ENCODE assay signal across 9 mouse cellular contexts in genomic region chr11:46276778-46277177, GRCm38 (mm10). TPM values are rescaled to one million over a fixed set of nuclear protein-coding genes. Genes with fewer than 3 reads are reported as not detected.
DNase-seq lines count a peak whose midpoint lies in the region; ATAC-seq lines count a peak whose summit lies in the region.
"Had no signal": no experiment of that assay in that cellular context is flagged by ENCODE, and none has a peak within 500 bp of the region (broad histone marks: within the 10 kb centered on the region; RNA-seq: fewer than 3 reads in every experiment).

No protein-coding gene starts in this region.

- H3K27me3 ChIP-seq in hindbrain, embryonic 14.5 days (ENCODE audit: control insufficient read depth, insufficient read depth, low read length) = no peaks in the 10 kb centered on the region
- no peaks in the 10 kb centered on the region for H3K27me3 ChIP-seq in hindbrain, embryonic 13.5 days
- H3K27me3 ChIP-seq: megakaryocyte, embryonic 14.5 days had no signal

- H3K27ac ChIP-seq in hindbrain, embryonic 14.5 days = no peak overlapping the region
- no peak overlapping the region for H3K27ac ChIP-seq in hindbrain, embryonic 13.5 days

- no peak for DNase-seq in hindbrain, embryonic 14.5 days (ENCODE audit: low spot score)
- DNase-seq in CD8-positive naive resting alpha-beta T cell, adult 2 months (ENCODE audit: low read depth in 2 of 2, low spot score in 2 of 2) = peak; percentile 21 to 51
- DNase-seq in adipocyte (ENCODE audit: low spot score) = peak; percentile 14
- peak; percentile 56 for DNase-seq in heart, postnatal 4 days
- no peak for DNase-seq in frontal cortex, postnatal 10 days (ENCODE audit: low spot score in 2 of 2)

- ATAC-seq in hindbrain, embryonic 14.5 days (ENCODE audit: low FRiP score) = 0 out of 2 replicates have a peak, but pooled peaks have one; percentile 3
- no peak for ATAC-seq in hindbrain, embryonic 13.5 days (ENCODE audit: low FRiP score)
- ATAC-seq in monocyte, adult 5-6 weeks (replicated peaks; ENCODE audit: insufficient number of reproducible peaks, low FRiP score, low TSS enrichment, poor library complexity, severe bottlenecking) = 0 out of 2 replicates have a peak, but pooled peaks have one; percentile 19
- ATAC-seq in erythroid progenitor cell, adult 5-6 weeks (replicated peaks; ENCODE audit: low FRiP score, poor library complexity, severe bottlenecking) = no peak

- H3K9me3 ChIP-seq in hindbrain, embryonic 14.5 days (ENCODE audit: control insufficient read depth, low read length) = no peaks in the 10 kb centered on the region
- H3K9me3 ChIP-seq in hindbrain, embryonic 13.5 days = no peaks in the 10 kb centered on the region
- H3K9me3 ChIP-seq: megakaryocyte, embryonic 14.5 days had no signal

- H3K4me2 ChIP-seq in hindbrain, embryonic 14.5 days (replicated peaks) = no peak overlapping the region
- no peak overlapping the region for H3K4me2 ChIP-seq in hindbrain, embryonic 13.5 days

- 49% methylated on average over 5 of the region's 5 CpGs for WGBS in hindbrain, embryonic 14.5 days
- 51% methylated on average over 5 of the region's 5 CpGs for WGBS in hindbrain, embryonic 13.5 days

- H3K4me3 ChIP-seq in hindbrain, embryonic 14.5 days (replicated peaks; ENCODE audit: low read length) = no peak overlapping the region
- H3K4me3 ChIP-seq in hindbrain, embryonic 13.5 days = no peak overlapping the region
- H3K4me3 ChIP-seq: megakaryocyte, embryonic 14.5 days had no signal

- no peak overlapping the region for H3K9ac ChIP-seq in hindbrain, embryonic 14.5 days
- no peak overlapping the region for H3K9ac ChIP-seq in hindbrain, embryonic 13.5 days

- no peaks in the 10 kb centered on the region for H3K4me1 ChIP-seq in hindbrain, embryonic 14.5 days (replicated peaks; ENCODE audit: control insufficient read depth, insufficient read depth, low read length)
- H3K4me1 ChIP-seq in hindbrain, embryonic 13.5 days (replicated peaks) = no peaks in the 10 kb centered on the region

- H3K36me3 ChIP-seq in hindbrain, embryonic 14.5 days (replicated peaks; ENCODE audit: control insufficient read depth, insufficient read depth) = peaks cover 88% of the 10 kb centered on the region
- H3K36me3 ChIP-seq in hindbrain, embryonic 13.5 days = peaks cover 93% of the 10 kb centered on the region

RNA-seq across cellular contexts. Expression of gene Cyfip2, which starts 35.9 kb away (rescaled TPM):
- 117 and 125 TPM in 2 replicates for polyA plus RNA-seq in hindbrain, embryonic 14.5 days (2014; fragmentation: Nextera tagmentation; extraction: Ambion mirVana)
- 74.9 and 83.6 TPM in 2 replicates for polyA plus RNA-seq in hindbrain, embryonic 13.5 days (2015; fragmentation: Nextera tagmentation; extraction: Ambion mirVana)
- 10 to 100 TPM; 14.8 to 15.3 TPM for total RNA-seq in heart, postnatal 4 days (2021)
- total RNA-seq in monocyte, adult 5-6 weeks (2017) = 120 to 188 TPM (median 136 TPM) in 3 replicates
- total RNA-seq in erythroid progenitor cell, adult 5-6 weeks (2015; ENCODE audit: low replicate concordance) = 42.9 and 56.6 TPM in 2 replicates
- total RNA-seq in erythroid progenitor cell, adult 5-6 weeks (2017; ENCODE audit: low replicate concordance) = 13.5 and 14.4 TPM in 2 replicates

RNA-seq across cellular contexts. Expression of gene Fndc9, which starts 41.4 kb away (rescaled TPM):
- 2.8 and 3.5 TPM in 2 replicates for polyA plus RNA-seq in hindbrain, embryonic 14.5 days (2014; fragmentation: Nextera tagmentation; extraction: Ambion mirVana)
- polyA plus RNA-seq in hindbrain, embryonic 13.5 days (2015; fragmentation: Nextera tagmentation; extraction: Ambion mirVana) = 1.7 TPM in 2 replicates
- not detected for total RNA-seq in heart, postnatal 4 days (2021)
- 0.39 to 0.53 TPM in 2 of 3 replicates, not detected in the other for total RNA-seq in monocyte, adult 5-6 weeks (2017)
- total RNA-seq in erythroid progenitor cell, adult 5-6 weeks (2015; ENCODE audit: low replicate concordance) = not detected in 2 replicates
- not detected in 2 replicates for total RNA-seq in erythroid progenitor cell, adult 5-6 weeks (2017; ENCODE audit: low replicate concordance)

Comparison
In these comparisons a context has a peak if more than half of its experiments do, and no peak if none do; other contexts are left out.
1. ATAC-seq: peak in hindbrain, embryonic 14.5 days (single experiment) and monocyte, adult 5-6 weeks (single experiment); none in hindbrain, embryonic 13.5 days (single experiment) and erythroid progenitor cell, adult 5-6 weeks (single experiment).
2. DNase-seq: peak in CD8-positive naive resting alpha-beta T cell, adult 2 months (2 of 2), adipocyte (single experiment) and heart, postnatal 4 days (single experiment); none in hindbrain, embryonic 14.5 days (single experiment) and frontal cortex, postnatal 10 days (0 of 2).